Mouse (Mus musculus) forebrain, embryonic 10.5 days (tissue): ENCODE data around the gene Ttll10. TPM values are rescaled to one million over a fixed set of nuclear protein-coding genes. Genes with fewer than 3 reads are reported as not detected.

Experiments
- DNase-seq: peaks from one replicate; pipeline ENCODE4 v3.0.0-alpha.2; 2017; ENCODE audit warnings: low spot score; ENCODE audit errors: extremely low spot score
- H3K27ac ChIP-seq: fragments of 300-500 bp; sonication (generic); 2 replicates; pipeline ENCODE4 v1.5.1; 2016; ENCODE audit warnings: mild to moderate bottlenecking
- H3K27me3 ChIP-seq: fragments of 300-500 bp; sonication (generic); 2 replicates; pipeline ENCODE4 v1.6.1; 2016; ENCODE audit warnings: mild to moderate bottlenecking; ENCODE audit not compliant: poor library complexity, severe bottlenecking
- H3K36me3 ChIP-seq: fragments of 300-500 bp; sonication (generic); replicated peaks from 2 replicates; pipeline ENCODE4 v1.6.1; 2016; ENCODE audit warnings: mild to moderate bottlenecking, moderate library complexity
- H3K4me1 ChIP-seq: fragments of 300-500 bp; sonication (generic); 2 replicates; pipeline ENCODE4 v1.6.1; 2016
- H3K4me3 ChIP-seq: fragments of 300-500 bp; sonication (generic); 2 replicates; pipeline ENCODE4 v1.5.1; 2016; ENCODE audit warnings: mild to moderate bottlenecking, moderate library complexity
- H3K9me3 ChIP-seq: fragments of 300-500 bp; sonication (generic); 2 replicates; pipeline ENCODE4 v1.6.1; 2016; ENCODE audit warnings: mild to moderate bottlenecking, moderate library complexity
- WGBS: fragments of 180-500 bp; shearing (Covaris S2); methylation state at CpG from one replicate; pipeline ENCODE4 v1.1.7; 2016; 5-methylcytosine and 5-hydroxymethylcytosine counted together
- polyA plus RNA-seq: library from polyadenylated mRNA; unstranded; fragments of >200 nt; fragmentation: Nextera tagmentation; extraction: Ambion mirVana; gene quantifications from 2 replicates; pipeline ENCODE4 v1.2.1, GENCODE M21; 2016

Gene Ttll10
- polyA plus RNA-seq, 1 experiment from 2014 or later: 0.41 TPM

GRCm38 (mm10) chr4:156033476-156034119 is 25.6 kb downstream of the Ttll10 start:
- H3K4me3 ChIP-seq: no peak overlapping the region
- H3K9me3 ChIP-seq: no peaks in the 10 kb centered on the region
- H3K27me3 ChIP-seq: peaks cover 38% of the 10 kb centered on the region
- peaks cover 51% of the 10 kb centered on the region for H3K4me1 ChIP-seq
- H3K27ac ChIP-seq: no peak overlapping the region
- peak; percentile 36 for DNase-seq
- H3K36me3 ChIP-seq: peaks cover 7% of the 10 kb centered on the region
- WGBS: 52% methylated on average over 6 of the region's 6 CpGs

- Histone ChIP-seq H3K4me1 (peaks cover 51% of the 10 kb centered on the region), H3K27me3 (peaks cover 38% of the 10 kb centered on the region), H3K36me3 (peaks cover 14% of the 10 kb centered on the region), H3K27ac (peak overlapping the region; percentile 91), H3K4me3 (no peak overlapping the region; the same call in 1 of the 2 replicates), H3K9me3 (no peaks in the 10 kb centered on the region)
- no peak for DNase-seq
- WGBS: 93% methylated on average over 4 of the region's 4 CpGs
These were observed 26.4 kb downstream of the Ttll10 start for GRCm38 (mm10) chr4:156032856-156033255.

- peak; percentile 81 for DNase-seq
- peaks cover 38% of the 10 kb centered on the region for H3K27me3 ChIP-seq
- peak overlapping the region; percentile 59 for H3K4me3 ChIP-seq
- H3K36me3 ChIP-seq: peaks cover 24% of the 10 kb centered on the region
- no peaks in the 10 kb centered on the region for H3K9me3 ChIP-seq
- peak overlapping the region; percentile 91 for H3K27ac ChIP-seq
- H3K4me1 ChIP-seq: peaks cover 51% of the 10 kb centered on the region
- WGBS: 3% methylated on average over 24 of the region's 24 CpGs
These were observed 27.4 kb downstream of the Ttll10 start for GRCm38 (mm10) chr4:156031593-156032391.

GRCm38 (mm10) chr4:156031255-156031592 is 28.0 kb downstream of the Ttll10 start:
- H3K9me3 ChIP-seq: no peaks in the 10 kb centered on the region
- peak overlapping the region; percentile 91 for H3K27ac ChIP-seq
- peak overlapping the region; percentile 59 for H3K4me3 ChIP-seq
- no peak for DNase-seq
- peaks cover 33% of the 10 kb centered on the region for H3K27me3 ChIP-seq
- H3K36me3 ChIP-seq: peaks cover 30% of the 10 kb centered on the region
- 7% methylated on average over 7 of the region's 7 CpGs for whole genome bisulfite sequencing
- peaks cover 51% of the 10 kb centered on the region for H3K4me1 ChIP-seq

GRCm38 (mm10) chr4:156030651-156031118 is 28.5 kb downstream of the Ttll10 start:
- Histone ChIP-seq H3K9me3 (no peaks in the 10 kb centered on the region), H3K4me1 (peaks cover 49% of the 10 kb centered on the region), H3K27me3 (peaks cover 28% of the 10 kb centered on the region), H3K36me3 (peaks cover 35% of the 10 kb centered on the region), H3K27ac (peak overlapping the region; percentile 91), H3K4me3 (peak overlapping the region; percentile 59)
- WGBS: 78% methylated on average over 9 of the region's 9 CpGs
- no peak for DNase-seq

GRCm38 (mm10) chr4:156028580-156028979 is 30.6 kb downstream of the Ttll10 start:
- 91% methylated on average over 7 of the region's 7 CpGs for WGBS
- H3K27me3 ChIP-seq: peaks cover 8% of the 10 kb centered on the region; the same call in 1 of the 2 replicates

GRCm38 (mm10) chr4:156026013-156026412 is 33.2 kb downstream of the Ttll10 start, which contains the start of gene Tnfrsf18:
Gene Tnfrsf18 (plus strand): TSS chr4:156026164.
- H3K36me3 ChIP-seq: peaks cover 39% of the 10 kb centered on the region
- no peak for DNase-seq
- 83% methylated on average over 4 of the region's 4 CpGs for WGBS

More at GRCm38 (mm10) chr4:156028580-156028979, 30.6 kb downstream of the Ttll10 start:
- H3K27ac ChIP-seq: no peak overlapping the region
- H3K4me1 ChIP-seq: peaks cover 32% of the 10 kb centered on the region
- H3K4me3 ChIP-seq: no peak overlapping the region
- no peak for DNase-seq
- H3K36me3 ChIP-seq: peaks cover 39% of the 10 kb centered on the region
- no peaks in the 10 kb centered on the region for H3K9me3 ChIP-seq

GRCm38 (mm10) chr4:156024184-156024583 is 35.0 kb downstream of the Ttll10 start:
- Histone ChIP-seq H3K9me3 (no peaks in the 10 kb centered on the region), H3K4me3 (no peak overlapping the region), H3K27ac (no peak overlapping the region), H3K36me3 (peaks cover 42% of the 10 kb centered on the region), H3K4me1 (no peaks in the 10 kb centered on the region), H3K27me3 (no peaks in the 10 kb centered on the region)
- DNase-seq: no peak
- WGBS: 94% methylated on average over 7 of the region's 7 CpGs

More at GRCm38 (mm10) chr4:156026013-156026412, 33.2 kb downstream of the Ttll10 start, which contains the start of gene Tnfrsf18:
- H3K4me3 ChIP-seq: no peak within 1 kb of the TSS
- no peaks in the 10 kb centered on the region for H3K27me3 ChIP-seq
- H3K4me1 ChIP-seq: peaks cover 9% of the 10 kb centered on the region
- H3K27ac ChIP-seq: no peak within 1 kb of the TSS
- no peaks in the 10 kb centered on the region for H3K9me3 ChIP-seq

GRCm38 (mm10) chr4:156023520-156023919 is 35.7 kb downstream of the Ttll10 start:
- Histone ChIP-seq H3K9me3 (no peaks in the 10 kb centered on the region), H3K27me3 (no peaks in the 10 kb centered on the region), H3K4me3 (no peak overlapping the region), H3K4me1 (no peaks in the 10 kb centered on the region), H3K27ac (no peak overlapping the region), H3K36me3 (peaks cover 40% of the 10 kb centered on the region)
- DNase-seq: no peak
- 86% methylated on average over 9 of the region's 9 CpGs for WGBS

- Histone ChIP-seq H3K4me1 (no peaks in the 10 kb centered on the region), H3K27me3 (no peaks in the 10 kb centered on the region), H3K36me3 (peaks cover 24% of the 10 kb centered on the region), H3K9me3 (no peaks in the 10 kb centered on the region), H3K4me3 (no peak overlapping the region), H3K27ac (no peak overlapping the region)
- WGBS: 88% methylated on average over 9 of the region's 9 CpGs
- DNase-seq: no peak
These were observed 37.2 kb downstream of the Ttll10 start for GRCm38 (mm10) chr4:156021942-156022419.

GRCm38 (mm10) chr4:156021381-156021780 is 37.8 kb downstream of the Ttll10 start:
- no peaks in the 10 kb centered on the region for H3K9me3 ChIP-seq
- peaks cover 20% of the 10 kb centered on the region for H3K36me3 ChIP-seq
- H3K4me3 ChIP-seq: no peak overlapping the region
- H3K4me1 ChIP-seq: no peaks in the 10 kb centered on the region
- DNase-seq: no peak
- WGBS: 88% methylated on average over 3 of the region's 3 CpGs
- H3K27ac ChIP-seq: no peak overlapping the region
- no peaks in the 10 kb centered on the region for H3K27me3 ChIP-seq

- Histone ChIP-seq H3K27me3 (no peaks in the 10 kb centered on the region), H3K36me3 (peaks cover 25% of the 10 kb centered on the region), H3K4me3 (no peak overlapping the region), H3K9me3 (no peaks in the 10 kb centered on the region), H3K4me1 (no peaks in the 10 kb centered on the region), H3K27ac (no peak overlapping the region)
- 93% methylated on average over 12 of the region's 12 CpGs for WGBS
- no peak for DNase-seq
These were observed 39.4 kb downstream of the Ttll10 start for GRCm38 (mm10) chr4:156019771-156020170.

- Histone ChIP-seq H3K4me3 (no peak overlapping the region), H3K27ac (no peak overlapping the region), H3K36me3 (peaks cover 68% of the 10 kb centered on the region), H3K27me3 (no peaks in the 10 kb centered on the region), H3K4me1 (no peaks in the 10 kb centered on the region), H3K9me3 (no peaks in the 10 kb centered on the region)
- no peak for DNase-seq
- 91% methylated on average over 2 of the region's 2 CpGs for WGBS
These were observed 44.8 kb downstream of the Ttll10 start for GRCm38 (mm10) chr4:156014436-156014835.
